Mouse (Mus musculus) cerebellum, adult 9-10 months (tissue): ENCODE data around the gene Fcgrt.
A peak's percentile ranks its signal among the peaks of the same experiment; 100 is the strongest.

ENCODE experiments used
- DNase-seq: peaks from one replicate; pipeline ENCODE4 v3.0.0; 2022

Gene Fcgrt

GRCm38 (mm10) chr7:45082401-45083299 is 21.0 kb downstream of the Fcgrt start:
- DNase-seq: no peak

GRCm38 (mm10) chr7:45081016-45081415 is 22.6 kb downstream of the Fcgrt start:
- DNase-seq: no peak

GRCm38 (mm10) chr7:45079856-45080255 is 23.8 kb downstream of the Fcgrt start:
- peak; percentile 90 for DNase-seq

GRCm38 (mm10) chr7:45078513-45078912 is 25.1 kb downstream of the Fcgrt start:
- DNase-seq: peak; percentile 73

GRCm38 (mm10) chr7:45077829-45078228 is 25.8 kb downstream of the Fcgrt start:
- DNase-seq: no peak

GRCm38 (mm10) chr7:45077322-45077721 is 26.3 kb downstream of the Fcgrt start:
- no peak for DNase-seq

- no peak for DNase-seq
Measured at GRCm38 (mm10) chr7:45076501-45076900, 27.1 kb downstream of the Fcgrt start.

GRCm38 (mm10) chr7:45075405-45075804 is 28.2 kb downstream of the Fcgrt start:
- DNase-seq: no peak

GRCm38 (mm10) chr7:45073949-45074348 is 29.7 kb downstream of the Fcgrt start:
- DNase-seq: no peak

GRCm38 (mm10) chr7:45073171-45073707 is 30.4 kb downstream of the Fcgrt start:
- no peak for DNase-seq

- DNase-seq: no peak
Measured at GRCm38 (mm10) chr7:45072230-45072629, 31.4 kb downstream of the Fcgrt start.

- DNase-seq: no peak
Measured at GRCm38 (mm10) chr7:45069671-45070070, 34.0 kb downstream of the Fcgrt start.

- DNase-seq: peak; percentile 46
Measured at GRCm38 (mm10) chr7:45068000-45068318, 35.7 kb downstream of the Fcgrt start.

GRCm38 (mm10) chr7:45067190-45067999 is 36.3 kb downstream of the Fcgrt start:
- no peak for DNase-seq

- DNase-seq: peak; percentile 97
Measured at GRCm38 (mm10) chr7:45062239-45062835, 41.3 kb downstream of the Fcgrt start, which contains the start of the genes Nosip and Prrg2. TSS of gene Nosip (plus strand) at chr7:45062429. TSS of gene Prrg2 (minus strand) at chr7:45062677.

GRCm38 (mm10) chr7:45061532-45062075 is 42.0 kb downstream of the Fcgrt start:
- DNase-seq: peak; percentile 61

- no peak for DNase-seq
Measured at GRCm38 (mm10) chr7:45060632-45061122, 43.0 kb downstream of the Fcgrt start.

GRCm38 (mm10) chr7:45058607-45059571 is 44.8 kb downstream of the Fcgrt start:
- DNase-seq: no peak

- no peak for DNase-seq
Measured at GRCm38 (mm10) chr7:45056972-45057348, 46.7 kb downstream of the Fcgrt start.

- peak; percentile 56 for DNase-seq
Measured at GRCm38 (mm10) chr7:45056329-45056971, 47.2 kb downstream of the Fcgrt start.
